Mouse (Mus musculus): ENCODE results near the gene Ms4a4d.

The Ms4a4d gene

DNA sequence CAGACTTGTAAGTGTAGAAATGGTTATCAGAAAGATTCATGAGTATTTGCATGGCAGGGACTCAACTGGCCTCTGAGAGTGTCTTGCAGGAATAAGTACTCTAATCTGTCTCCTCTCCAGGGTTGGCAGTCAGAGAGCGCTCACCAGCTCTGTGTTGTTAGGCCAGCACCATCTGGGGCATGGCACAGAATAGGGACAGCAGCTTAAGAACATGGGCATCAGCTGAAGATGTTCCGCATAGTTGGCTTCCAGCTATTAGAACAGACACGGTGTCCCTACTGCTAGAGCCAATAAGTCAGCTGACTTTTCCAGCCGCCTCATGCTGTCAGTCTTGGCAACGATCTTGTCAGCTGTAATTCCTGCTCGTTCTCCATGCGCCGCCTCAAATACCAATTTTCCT, 38.4 kb downstream of the Ms4a4d start:
- DNase-seq (ENCODE audit: low spot score in 2 of 2) = no peak

- DNase-seq (ENCODE audit: low spot score in 2 of 2) = no peak
Measured at GRCm38 (mm10) chr19:11589205-11589604, 52.6 kb downstream of the Ms4a4d start.

- no peak for DNase-seq (ENCODE audit: low spot score in 2 of 2)
Measured at GRCm38 (mm10) chr19:11589891-11590449, 53.4 kb downstream of the Ms4a4d start.

GRCm38 (mm10) chr19:11601349-11601748, 64.7 kb downstream of the Ms4a4d start:
- no peak for DNase-seq (ENCODE audit: low spot score in 2 of 2)

DNA sequence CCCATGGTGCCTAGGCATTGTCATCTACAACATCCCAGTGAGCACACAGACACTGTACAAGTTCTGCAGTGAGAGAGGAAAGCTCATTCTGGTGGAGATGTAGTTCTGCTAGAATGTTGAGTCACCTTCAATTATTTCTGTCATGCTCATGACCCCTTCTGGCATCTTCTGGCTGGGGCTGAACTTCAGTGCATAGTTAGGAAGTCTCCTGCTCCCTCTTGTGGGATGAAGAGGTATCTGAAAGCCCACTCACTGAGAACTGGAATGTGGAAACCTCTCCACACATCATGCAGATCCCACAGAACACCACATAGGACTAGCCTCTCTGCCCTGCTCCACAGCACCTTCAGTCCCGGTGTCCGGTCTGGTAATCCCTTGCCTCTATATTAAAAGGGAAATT, 65.4 kb downstream of the Ms4a4d start:
- peak; percentile 42 to 50 for DNase-seq (ENCODE audit: low spot score in 2 of 2)

DNA sequence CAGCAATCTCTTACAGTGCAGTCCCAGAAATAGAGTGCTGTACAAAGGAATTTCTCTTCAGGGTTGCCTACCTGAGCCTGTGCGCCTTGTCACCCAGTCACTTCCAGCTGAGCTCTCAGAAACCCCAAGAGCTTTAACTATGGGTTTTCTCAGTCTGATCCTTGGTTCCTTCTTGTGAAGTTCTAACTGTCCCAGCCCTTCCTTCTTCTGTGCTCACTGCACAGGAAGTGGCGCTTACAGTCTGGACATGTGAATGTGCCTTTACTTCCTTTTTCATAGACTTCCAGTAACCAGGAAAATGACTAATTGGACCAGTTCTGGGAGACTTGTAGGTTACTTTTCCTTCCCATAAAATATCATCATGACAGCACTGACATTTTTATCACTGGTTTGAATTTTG, 68.0 kb downstream of the Ms4a4d start, which contains the start of gene Ms4a6d:
Ms4a6d (minus strand) TSS at position 247 of the 400 bp plus-strand sequence.
- DNase-seq (ENCODE audit: low spot score in 2 of 2) = no peak
